Mouse (Mus musculus) brain, embryonic 14.5 days (tissue): ENCODE measurements at regions not wholly inside any gene's neighbourhood (a gene's known extent, or its start where the extent isn't known, plus 50 kb on each side); places are given as distances from the start of the nearest gene placed in this dataset.

Experiments used
- CTCF ChIP-seq: fragments of 200-500 bp; IDR thresholded peaks from 2 replicates; pipeline ENCODE4 v1.5.1; 2012; ENCODE audit warnings: inconsistent platforms, mild to moderate bottlenecking, moderate library complexity, borderline replicate concordance; ENCODE audit not compliant: insufficient read depth, insufficient read length; ENCODE audit errors: extremely low read depth
- POLR2A ChIP-seq: fragments of 200-500 bp; IDR thresholded peaks from 2 replicates; pipeline ENCODE4 v1.6.1; 2012; ENCODE audit warnings: mild to moderate bottlenecking, inconsistent platforms, borderline replicate concordance; ENCODE audit not compliant: poor library complexity, insufficient read depth, insufficient read length, severe bottlenecking; ENCODE audit errors: extremely low read depth

- TF ChIP-seq CTCF, result no peak
- no peak for TF ChIP-seq POLR2A
Observed at GRCm38 (mm10) chr6:107699298-107699697, 169.7 kb downstream of the Lrrn1 start.
